Mouse (Mus musculus): ENCODE data around the gene Klhl6. TPM values are rescaled to one million over a fixed set of nuclear protein-coding genes. Genes with fewer than 3 reads are reported as not detected.
A peak's percentile ranks its signal among the peaks of the same experiment; 100 is the strongest.

Gene Klhl6
- polyA plus RNA-seq, 1 experiment, result 0.16 TPM

GRCm38 (mm10) chr16:19957051-19957450 lies 25.8 kb downstream of the Klhl6 start:
- TF ChIP-seq USF1 (IDR thresholded peaks at IDR 0.05; ENCODE audit: low read depth), result no peak
- TF ChIP-seq CTCF (IDR thresholded peaks at IDR 0.05; ENCODE audit: control insufficient read depth, insufficient read depth, insufficient read length), result no peak
- TF ChIP-seq MAX (IDR thresholded peaks at IDR 0.05), result no peak
- no peak for TF ChIP-seq CEBPB (IDR thresholded peaks at IDR 0.05; ENCODE audit: low read depth)
- no peak for TF ChIP-seq FOSL1 (IDR thresholded peaks at IDR 0.05; ENCODE audit: insufficient read depth, low read length, poor library complexity, severe bottlenecking)
- TF ChIP-seq MYOG (IDR thresholded peaks at IDR 0.05; ENCODE audit: control insufficient read depth, extremely low read depth, insufficient read length), result no peak
- TF ChIP-seq MYOD1 (IDR thresholded peaks at IDR 0.05; ENCODE audit: control insufficient read depth, insufficient read length, low read depth), result no peak
- no peak overlapping the region for H3K4me3 ChIP-seq (ENCODE audit: insufficient read depth, poor library complexity, severe bottlenecking)
- no peaks in the 10 kb centered on the region for H3K27me3 ChIP-seq (ENCODE audit: control insufficient read depth, insufficient read depth, insufficient read length)
- no peak overlapping the region for H3ac ChIP-seq (ENCODE audit: control insufficient read depth, insufficient read length, low read depth)
- H3K79me3 ChIP-seq (ENCODE audit: low read depth), result no peaks in the 10 kb centered on the region
- no peaks in the 10 kb centered on the region for H3K79me2 ChIP-seq (ENCODE audit: control insufficient read depth, insufficient read depth)
- H3K36me3 ChIP-seq (ENCODE audit: control insufficient read depth, insufficient read depth), result no peaks in the 10 kb centered on the region

GRCm38 (mm10) chr16:19947336-19947735 lies 35.5 kb downstream of the Klhl6 start:
- Histone ChIP-seq H3ac (ENCODE audit: control insufficient read depth, insufficient read length, low read depth) (no peak overlapping the region), H3K79me2 (ENCODE audit: control insufficient read depth, insufficient read depth) (no peaks in the 10 kb centered on the region), H3K79me3 (ENCODE audit: low read depth) (no peaks in the 10 kb centered on the region), H3K27me3 (ENCODE audit: control insufficient read depth, insufficient read depth, insufficient read length) (no peaks in the 10 kb centered on the region), H3K36me3 (ENCODE audit: control insufficient read depth, insufficient read depth) (no peaks in the 10 kb centered on the region), H3K4me3 (ENCODE audit: insufficient read depth, poor library complexity, severe bottlenecking) (no peak overlapping the region)
- TF ChIP-seq CTCF (IDR thresholded peaks at IDR 0.05; ENCODE audit: control insufficient read depth, insufficient read depth, insufficient read length), result no peak
- no peak for TF ChIP-seq FOSL1 (IDR thresholded peaks at IDR 0.05; ENCODE audit: insufficient read depth, low read length, poor library complexity, severe bottlenecking)
- no peak for TF ChIP-seq MYOG (IDR thresholded peaks at IDR 0.05; ENCODE audit: control insufficient read depth, extremely low read depth, insufficient read length)
- TF ChIP-seq MYOD1 (IDR thresholded peaks at IDR 0.05; ENCODE audit: control insufficient read depth, insufficient read length, low read depth), result no peak
- no peak for TF ChIP-seq CEBPB (IDR thresholded peaks at IDR 0.05; ENCODE audit: low read depth)

- Histone ChIP-seq H3K79me3 (ENCODE audit: low read depth) (no peaks in the 10 kb centered on the region), H3K79me2 (ENCODE audit: control insufficient read depth, insufficient read depth) (no peaks in the 10 kb centered on the region)
- TF ChIP-seq FOSL1 (IDR thresholded peaks at IDR 0.05; ENCODE audit: insufficient read depth, low read length, poor library complexity, severe bottlenecking) (no peak), MYOD1 (IDR thresholded peaks at IDR 0.05; ENCODE audit: control insufficient read depth, insufficient read length, low read depth) (peak; percentile 49), CTCF (IDR thresholded peaks at IDR 0.05; ENCODE audit: control insufficient read depth, insufficient read depth, insufficient read length) (no peak)
Observed at GRCm38 (mm10) chr16:19946578-19947298, 36.1 kb downstream of the Klhl6 start.

GRCm38 (mm10) chr16:19920823-19921222 lies 62.0 kb downstream of the Klhl6 start:
- TF ChIP-seq USF1 (IDR thresholded peaks at IDR 0.05; ENCODE audit: low read depth) (no peak), FOSL1 (IDR thresholded peaks at IDR 0.05; ENCODE audit: insufficient read depth, low read length, poor library complexity, severe bottlenecking) (no peak), MYOG (IDR thresholded peaks at IDR 0.05; ENCODE audit: control insufficient read depth, extremely low read depth, insufficient read length) (no peak), MAX (IDR thresholded peaks at IDR 0.05) (no peak), CTCF (IDR thresholded peaks at IDR 0.05; ENCODE audit: control insufficient read depth, insufficient read depth, insufficient read length) (no peak), CEBPB (IDR thresholded peaks at IDR 0.05; ENCODE audit: low read depth) (no peak), MYOD1 (IDR thresholded peaks at IDR 0.05; ENCODE audit: control insufficient read depth, insufficient read length, low read depth) (no peak)
- no peaks in the 10 kb centered on the region for H3K36me3 ChIP-seq (ENCODE audit: control insufficient read depth, insufficient read depth)
- H3K4me3 ChIP-seq (ENCODE audit: insufficient read depth, poor library complexity, severe bottlenecking), result no peak overlapping the region
- H3K27me3 ChIP-seq (ENCODE audit: control insufficient read depth, insufficient read depth, insufficient read length), result no peaks in the 10 kb centered on the region
- no peaks in the 10 kb centered on the region for H3K79me3 ChIP-seq (ENCODE audit: low read depth)
- H3ac ChIP-seq (ENCODE audit: control insufficient read depth, insufficient read length, low read depth), result no peak overlapping the region
- H3K79me2 ChIP-seq (ENCODE audit: control insufficient read depth, insufficient read depth), result no peaks in the 10 kb centered on the region

More at GRCm38 (mm10) chr16:19946578-19947298, 36.1 kb downstream of the Klhl6 start:
- Histone ChIP-seq H3K4me3 (ENCODE audit: insufficient read depth, poor library complexity, severe bottlenecking) (no peak overlapping the region), H3K36me3 (ENCODE audit: control insufficient read depth, insufficient read depth) (no peaks in the 10 kb centered on the region), H3ac (ENCODE audit: control insufficient read depth, insufficient read length, low read depth) (no peak overlapping the region), H3K27me3 (ENCODE audit: control insufficient read depth, insufficient read depth, insufficient read length) (no peaks in the 10 kb centered on the region)

GRCm38 (mm10) chr16:19918286-19918685 lies 64.6 kb downstream of the Klhl6 start:
- TF ChIP-seq MYOD1 (IDR thresholded peaks at IDR 0.05; ENCODE audit: control insufficient read depth, insufficient read length, low read depth) (no peak), CEBPB (IDR thresholded peaks at IDR 0.05; ENCODE audit: low read depth) (no peak), CTCF (IDR thresholded peaks at IDR 0.05; ENCODE audit: control insufficient read depth, insufficient read depth, insufficient read length) (no peak), FOSL1 (IDR thresholded peaks at IDR 0.05; ENCODE audit: insufficient read depth, low read length, poor library complexity, severe bottlenecking) (no peak), MAX (IDR thresholded peaks at IDR 0.05) (no peak), MYOG (IDR thresholded peaks at IDR 0.05; ENCODE audit: control insufficient read depth, extremely low read depth, insufficient read length) (no peak), USF1 (IDR thresholded peaks at IDR 0.05; ENCODE audit: low read depth) (no peak)
- no peak overlapping the region for H3K4me3 ChIP-seq (ENCODE audit: insufficient read depth, poor library complexity, severe bottlenecking)
- H3K79me3 ChIP-seq (ENCODE audit: low read depth), result no peaks in the 10 kb centered on the region
- no peak overlapping the region for H3ac ChIP-seq (ENCODE audit: control insufficient read depth, insufficient read length, low read depth)
- no peaks in the 10 kb centered on the region for H3K79me2 ChIP-seq (ENCODE audit: control insufficient read depth, insufficient read depth)
- no peaks in the 10 kb centered on the region for H3K36me3 ChIP-seq (ENCODE audit: control insufficient read depth, insufficient read depth)
- H3K27me3 ChIP-seq (ENCODE audit: control insufficient read depth, insufficient read depth, insufficient read length), result no peaks in the 10 kb centered on the region
